Mouse (Mus musculus) thymus, postnatal 25 days (tissue): Measurements from ENCODE around the gene Aanat.
"Not testable (repeated sequence)": the region's sequence is repeated elsewhere in the genome, so short reads cannot be mapped to it uniquely, and the experiment has no call there.

Experiments used
- DNase-seq: peaks from one replicate; pipeline ENCODE4 v3.0.0; 2022

Aanat gene

GRCm38 (mm10) chr11:116575396-116575795 is 10.8 kb upstream of the Aanat start:
- DNase-seq: no peak

GRCm38 (mm10) chr11:116579280-116579679 is 7.0 kb upstream of the Aanat start:
- DNase-seq: no peak

GRCm38 (mm10) chr11:116580031-116580652 is 6.1 kb upstream of the Aanat start:
- no peak for DNase-seq

GRCm38 (mm10) chr11:116580711-116581375 is 5.4 kb upstream of the Aanat start:
- DNase-seq: peak; percentile 54

- DNase-seq: peak; percentile 91
These were observed 4.8 kb upstream of the Aanat start, which contains the start of gene Ube2o for GRCm38 (mm10) chr11:116581376-116581814. Ube2o (minus strand) TSS chr11:116581447.

GRCm38 (mm10) chr11:116585682-116586081 is 550 bp upstream of the Aanat start:
- DNase-seq: no peak

GRCm38 (mm10) chr11:116586801-116587631 is 784 bp downstream of the Aanat start:
- DNase-seq: peak; percentile 77

GRCm38 (mm10) chr11:116589020-116589531 is 2.8 kb downstream of the Aanat start:
- no peak for DNase-seq

GRCm38 (mm10) chr11:116589574-116589973 is 3.3 kb downstream of the Aanat start:
- DNase-seq: peak; percentile 42

- DNase-seq: no peak
These were observed 5.4 kb downstream of the Aanat start for GRCm38 (mm10) chr11:116591621-116592020.

GRCm38 (mm10) chr11:116592428-116592827 is 6.2 kb downstream of the Aanat start:
- peak; percentile 89 for DNase-seq

GRCm38 (mm10) chr11:116593345-116593744 is 7.1 kb downstream of the Aanat start:
- no peak for DNase-seq

GRCm38 (mm10) chr11:116596766-116597165 is 10.5 kb downstream of the Aanat start:
- DNase-seq: no peak

GRCm38 (mm10) chr11:116598193-116598592 is 12.0 kb downstream of the Aanat start:
- DNase-seq: no peak

- no peak for DNase-seq
These were observed 13.0 kb downstream of the Aanat start for GRCm38 (mm10) chr11:116599230-116599629.

- no peak for DNase-seq
These were observed 14.9 kb downstream of the Aanat start for GRCm38 (mm10) chr11:116601166-116601565.

GRCm38 (mm10) chr11:116602043-116602442 is 15.8 kb downstream of the Aanat start:
- no peak for DNase-seq

- peak; percentile 30 for DNase-seq
These were observed 17.1 kb downstream of the Aanat start for GRCm38 (mm10) chr11:116603339-116603738.

- no peak for DNase-seq
These were observed 17.9 kb downstream of the Aanat start for GRCm38 (mm10) chr11:116604097-116604496.

- DNase-seq: peak; percentile 29
These were observed 21.5 kb downstream of the Aanat start for GRCm38 (mm10) chr11:116607717-116608116.

GRCm38 (mm10) chr11:116609965-116610630 is 23.9 kb downstream of the Aanat start:
- DNase-seq: no peak

GRCm38 (mm10) chr11:116611168-116611567 is 24.9 kb downstream of the Aanat start:
- DNase-seq: not testable (repeated sequence)

- DNase-seq: no peak
These were observed 25.7 kb downstream of the Aanat start for GRCm38 (mm10) chr11:116611883-116612282.
